Mouse (Mus musculus): ENCODE data around the gene Rasl11b. TPM values are rescaled to one million over a fixed set of nuclear protein-coding genes. Genes with fewer than 3 reads are reported as not detected.
A peak's percentile ranks its signal among the peaks of the same experiment; 100 is the strongest.

Gene Rasl11b
- total RNA-seq (2021): 10 to 100 TPM; 74.5 to 75.6 TPM

GRCm38 (mm10) chr5:74194841-74195613 is at the start of gene Rasl11b:
Gene Rasl11b, plus strand, starts transcription at chr5:74195286.
- intact Hi-C loops (cut with DNase I): loop anchor here (5.0 kb wide), 3 partner anchors 57 to 103 kb away; no protein-coding TSS in a partner anchor

GRCm38 (mm10) chr5:74147631-74148030 is 47.5 kb upstream of the Rasl11b start:
- intact Hi-C loops (cut with DNase I): no loop called here
- DNase-seq (ENCODE audit: extremely low spot score in 1 of 2, low spot score in 2 of 2): no peak

More at GRCm38 (mm10) chr5:74194841-74195613, at the start of gene Rasl11b:
- DNase-seq (ENCODE audit: extremely low spot score in 1 of 2, low spot score in 2 of 2): peak; percentile 91 to 97

GRCm38 (mm10) chr5:74149975-74150374 is 45.1 kb upstream of the Rasl11b start:
- DNase-seq (ENCODE audit: extremely low spot score in 1 of 2, low spot score in 2 of 2): no peak
- intact Hi-C loops (cut with DNase I): no loop called here

GRCm38 (mm10) chr5:74151774-74152173 is 43.3 kb upstream of the Rasl11b start:
- intact Hi-C loops (cut with DNase I): no loop called here
- DNase-seq (ENCODE audit: extremely low spot score in 1 of 2, low spot score in 2 of 2): no peak

- intact Hi-C loops (cut with DNase I): no loop called here
- DNase-seq (ENCODE audit: extremely low spot score in 1 of 2, low spot score in 2 of 2): no peak
These were observed 39.2 kb upstream of the Rasl11b start for GRCm38 (mm10) chr5:74155860-74156351.

GRCm38 (mm10) chr5:74158929-74159632 is 36.0 kb upstream of the Rasl11b start:
- intact Hi-C loops (cut with DNase I): no loop called here
- DNase-seq (ENCODE audit: extremely low spot score in 1 of 2, low spot score in 2 of 2): no peak

GRCm38 (mm10) chr5:74159906-74160305 is 35.2 kb upstream of the Rasl11b start:
- intact Hi-C loops (cut with DNase I): no loop called here
- DNase-seq (ENCODE audit: extremely low spot score in 1 of 2, low spot score in 2 of 2): no peak

- intact Hi-C loops (cut with DNase I): no loop called here
- DNase-seq (ENCODE audit: extremely low spot score in 1 of 2, low spot score in 2 of 2): no peak
These were observed 34.7 kb upstream of the Rasl11b start for GRCm38 (mm10) chr5:74160349-74160748.

GRCm38 (mm10) chr5:74161297-74161926 is 33.7 kb upstream of the Rasl11b start:
- intact Hi-C loops (cut with DNase I): no loop called here
- DNase-seq (ENCODE audit: extremely low spot score in 1 of 2, low spot score in 2 of 2): no peak

- intact Hi-C loops (cut with DNase I): no loop called here
- no peak for DNase-seq (ENCODE audit: extremely low spot score in 1 of 2, low spot score in 2 of 2)
These were observed 33.1 kb upstream of the Rasl11b start for GRCm38 (mm10) chr5:74162013-74162412.

GRCm38 (mm10) chr5:74163141-74163540 is 31.9 kb upstream of the Rasl11b start:
- intact Hi-C loops (cut with DNase I): no loop called here
- DNase-seq (ENCODE audit: extremely low spot score in 1 of 2, low spot score in 2 of 2): no peak

GRCm38 (mm10) chr5:74164547-74164946 is 30.5 kb upstream of the Rasl11b start:
- intact Hi-C loops (cut with DNase I): no loop called here

GRCm38 (mm10) chr5:74166642-74167041 is 28.4 kb upstream of the Rasl11b start:
- intact Hi-C loops (cut with DNase I): no loop called here
- no peak for DNase-seq (ENCODE audit: extremely low spot score in 1 of 2, low spot score in 2 of 2)

More at GRCm38 (mm10) chr5:74164547-74164946, 30.5 kb upstream of the Rasl11b start:
- DNase-seq (ENCODE audit: extremely low spot score in 1 of 2, low spot score in 2 of 2): no peak

- DNase-seq (ENCODE audit: extremely low spot score in 1 of 2, low spot score in 2 of 2): no peak
- intact Hi-C loops (cut with DNase I): no loop called here
These were observed 27.0 kb upstream of the Rasl11b start for GRCm38 (mm10) chr5:74168085-74168484.

- intact Hi-C loops (cut with DNase I): no loop called here
- DNase-seq (ENCODE audit: extremely low spot score in 1 of 2, low spot score in 2 of 2): no peak
These were observed 23.3 kb upstream of the Rasl11b start for GRCm38 (mm10) chr5:74171768-74172167.

- intact Hi-C loops (cut with DNase I): no loop called here
- DNase-seq (ENCODE audit: extremely low spot score in 1 of 2, low spot score in 2 of 2): no peak
These were observed 22.9 kb upstream of the Rasl11b start for GRCm38 (mm10) chr5:74172208-74172607.

- intact Hi-C loops (cut with DNase I): no loop called here
These were observed 21.8 kb upstream of the Rasl11b start for GRCm38 (mm10) chr5:74173162-74173844.

GRCm38 (mm10) chr5:74175526-74176270 is 19.4 kb upstream of the Rasl11b start:
- no peak for DNase-seq (ENCODE audit: extremely low spot score in 1 of 2, low spot score in 2 of 2)
- intact Hi-C loops (cut with DNase I): no loop called here

More at GRCm38 (mm10) chr5:74173162-74173844, 21.8 kb upstream of the Rasl11b start:
- no peak for DNase-seq (ENCODE audit: extremely low spot score in 1 of 2, low spot score in 2 of 2)
